Mouse (Mus musculus): Measurements from ENCODE around the gene Kif1c. TPM values are rescaled to one million over a fixed set of nuclear protein-coding genes. Genes with fewer than 3 reads are reported as not detected.
A peak's percentile ranks its signal among the peaks of the same experiment; 100 is the strongest.

Kif1c gene
- polyA plus RNA-seq, 1 experiment from 2014 or later, result 1.9 TPM

DNA sequence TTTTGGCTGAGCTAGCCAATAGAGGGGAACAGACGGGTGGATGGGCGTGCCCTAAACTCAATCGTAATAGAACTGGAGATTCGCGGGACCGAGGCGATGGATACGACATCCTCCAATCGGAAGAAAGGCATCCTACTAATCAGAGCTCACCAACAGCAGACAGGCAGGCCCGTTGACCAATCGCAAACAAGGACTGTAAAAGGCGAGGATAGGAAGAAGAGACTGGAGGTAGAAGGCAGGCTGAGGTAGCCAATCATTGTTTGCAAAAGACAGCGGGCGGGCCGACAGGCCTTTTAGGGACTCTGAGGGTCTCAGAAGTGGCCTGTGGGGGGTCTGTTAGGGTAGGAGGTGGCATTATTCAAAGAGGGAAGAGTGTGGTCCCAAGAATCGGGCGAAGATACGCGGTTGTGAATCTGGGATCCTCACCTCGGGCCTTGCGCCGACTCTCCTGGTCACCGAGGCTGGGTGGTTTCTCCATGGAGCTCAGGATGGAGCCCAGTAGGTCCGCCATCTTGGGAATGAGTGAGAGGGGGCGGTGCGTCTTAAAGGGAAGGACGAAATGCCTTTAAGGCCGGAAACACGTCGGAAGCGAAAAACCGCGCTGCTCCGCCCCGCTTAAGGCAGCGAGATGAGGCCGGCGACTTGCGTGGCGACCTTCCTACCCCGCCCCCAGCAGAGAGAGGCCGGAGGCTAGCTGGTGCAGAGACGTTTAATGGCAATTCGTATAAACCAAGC lies 31.4 kb upstream of the Kif1c start, which contains the start of gene Spag7:
Gene Spag7 (minus strand): TSS at position 646 of the 735 bp plus-strand sequence.
- peaks cover 17% of the 10 kb centered on the region for H3K36me3 ChIP-seq
- H3K4me2 ChIP-seq, result peak within 1 kb of the TSS; percentile 83
- 0% methylated on average over 44 of the region's 44 CpGs for WGBS
- H3K9me3 ChIP-seq, result no peaks in the 10 kb centered on the region
- no peaks in the 10 kb centered on the region for H3K27me3 ChIP-seq
- H3K4me3 ChIP-seq, result peak within 1 kb of the TSS; percentile 57
- H3K27ac ChIP-seq (replicated peaks), result peak within 1 kb of the TSS; percentile 99
- H3K9ac ChIP-seq, result peak within 1 kb of the TSS; percentile 64
- peaks cover 32% of the 10 kb centered on the region for H3K4me1 ChIP-seq (replicated peaks)
- ATAC-seq (ENCODE audit: low FRiP score, low read depth), result peak; percentile 98

- ATAC-seq (ENCODE audit: low FRiP score, low read depth), result peak; percentile 53
- peak overlapping the region; percentile 83 for H3K4me2 ChIP-seq
- peak overlapping the region; percentile 99 for H3K27ac ChIP-seq (replicated peaks)
- no peaks in the 10 kb centered on the region for H3K9me3 ChIP-seq
- under 1% methylated on average over 31 of the region's 31 CpGs for WGBS
- peaks cover 15% of the 10 kb centered on the region for H3K36me3 ChIP-seq
- no peaks in the 10 kb centered on the region for H3K27me3 ChIP-seq
- peak overlapping the region; percentile 64 for H3K9ac ChIP-seq
- peak overlapping the region; percentile 57 for H3K4me3 ChIP-seq
- H3K4me1 ChIP-seq (replicated peaks), result peaks cover 32% of the 10 kb centered on the region
Observed at GRCm38 (mm10) chr11:70669582-70670345, 30.6 kb upstream of the Kif1c start.

DNA sequence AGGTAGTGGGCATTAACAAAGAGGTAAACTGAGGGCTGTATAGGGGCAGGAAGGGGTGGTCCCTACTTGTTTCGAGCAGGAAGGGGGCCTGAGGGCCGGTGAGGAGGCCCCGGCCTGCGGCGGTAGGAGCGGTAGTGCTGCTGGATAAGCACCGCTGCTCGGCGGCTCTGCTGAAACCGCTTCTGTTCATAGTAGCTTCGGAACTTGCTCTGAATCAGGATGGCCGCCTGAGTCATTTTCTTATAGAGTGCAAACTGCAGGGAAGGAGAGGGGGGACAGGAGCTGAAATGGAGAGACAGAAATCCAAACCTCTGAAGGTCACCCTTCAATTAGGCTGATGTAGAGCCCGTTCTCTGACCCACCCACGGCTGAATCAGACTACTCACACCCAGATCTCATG lies 29.9 kb upstream of the Kif1c start:
- peaks cover 17% of the 10 kb centered on the region for H3K36me3 ChIP-seq
- WGBS, result 38% methylated on average over 14 of the region's 14 CpGs
- no peaks in the 10 kb centered on the region for H3K9me3 ChIP-seq
- peak overlapping the region; percentile 57 for H3K4me3 ChIP-seq
- peaks cover 32% of the 10 kb centered on the region for H3K4me1 ChIP-seq (replicated peaks)
- H3K27ac ChIP-seq (replicated peaks), result peak overlapping the region; percentile 99
- peak overlapping the region; percentile 64 for H3K9ac ChIP-seq
- no peak for ATAC-seq (ENCODE audit: low FRiP score, low read depth)
- H3K27me3 ChIP-seq, result no peaks in the 10 kb centered on the region
- peak overlapping the region; percentile 83 for H3K4me2 ChIP-seq

DNA sequence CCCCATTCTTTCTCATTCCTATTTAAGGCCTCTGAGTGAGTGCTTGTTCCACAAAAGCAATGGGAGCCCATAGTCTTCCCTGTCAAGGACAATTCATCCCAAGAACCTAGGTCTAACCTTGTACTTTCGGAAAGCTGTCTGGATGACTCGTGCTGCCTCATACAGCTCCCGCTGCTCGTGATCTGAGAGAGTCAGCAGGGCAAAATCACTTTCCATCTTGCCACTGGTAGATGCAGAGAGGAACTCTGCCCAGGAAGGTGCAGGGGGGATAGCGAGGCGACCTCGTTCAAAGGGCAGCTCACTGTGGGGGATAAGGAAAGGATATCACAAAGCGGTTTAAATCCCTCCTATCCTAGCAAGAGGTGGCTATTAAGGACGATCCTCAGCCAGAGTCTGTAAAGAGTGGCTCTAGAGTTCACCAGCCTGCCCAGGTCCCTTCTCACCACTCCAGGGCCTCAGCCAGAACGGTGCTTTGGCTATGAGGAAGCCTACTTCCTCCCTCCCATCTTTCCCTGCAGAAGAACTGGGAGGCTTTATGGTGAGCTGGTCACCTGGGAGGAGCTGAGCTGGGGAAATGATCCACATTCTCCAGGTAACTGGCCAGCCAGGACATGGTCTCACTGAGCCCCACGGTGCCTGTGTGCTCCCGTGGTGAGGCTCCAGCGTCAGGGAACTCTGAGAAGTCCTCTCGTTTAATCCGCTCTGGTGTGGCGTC lies 28.9 kb upstream of the Kif1c start:
- H3K4me2 ChIP-seq, result peak overlapping the region; percentile 83; the same call in 1 of the 2 replicates
- peaks cover 25% of the 10 kb centered on the region for H3K36me3 ChIP-seq
- WGBS, result 83% methylated on average over 16 of the region's 16 CpGs
- 0 out of 2 replicates have a peak overlapping the region, but pooled peaks have one; percentile 99 for H3K27ac ChIP-seq (replicated peaks)
- no peak for ATAC-seq (ENCODE audit: low FRiP score, low read depth)
- no peak overlapping the region for H3K4me3 ChIP-seq
- H3K9me3 ChIP-seq, result no peaks in the 10 kb centered on the region
- H3K27me3 ChIP-seq, result no peaks in the 10 kb centered on the region
- no peak overlapping the region for H3K9ac ChIP-seq
- H3K4me1 ChIP-seq (replicated peaks), result peaks cover 32% of the 10 kb centered on the region

DNA sequence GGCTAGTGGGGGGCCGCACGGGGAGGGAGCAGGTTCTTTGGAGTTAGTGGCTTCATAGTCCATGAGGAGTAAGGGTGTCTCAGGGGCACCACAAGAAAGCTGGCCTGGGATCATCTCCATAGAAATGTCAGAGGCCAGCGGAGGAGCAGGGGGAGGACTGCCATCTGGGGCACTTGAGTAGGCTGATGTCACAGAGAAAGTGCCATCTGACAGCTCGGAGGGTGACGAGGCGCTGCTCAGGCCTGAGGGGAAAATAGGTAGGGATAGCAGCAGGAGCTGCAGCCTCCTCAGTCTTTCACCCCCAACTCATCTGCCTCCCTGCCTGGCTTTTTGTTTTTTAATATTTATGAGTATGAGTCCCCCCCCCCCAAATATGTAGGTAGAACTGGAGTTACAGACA lies 26.3 kb upstream of the Kif1c start:
- 60% methylated on average over 6 of the region's 6 CpGs for WGBS
- Histone ChIP-seq H3K4me2 (no peak overlapping the region), H3K4me1 (replicated peaks) (peaks cover 19% of the 10 kb centered on the region), H3K27ac (replicated peaks) (no peak overlapping the region), H3K9ac (no peak overlapping the region), H3K4me3 (no peak overlapping the region), H3K9me3 (no peaks in the 10 kb centered on the region), H3K36me3 (peaks cover 40% of the 10 kb centered on the region), H3K27me3 (no peaks in the 10 kb centered on the region)
- ATAC-seq (ENCODE audit: low FRiP score, low read depth), result no peak

GRCm38 (mm10) chr11:70674501-70674900 lies 25.8 kb upstream of the Kif1c start:
- H3K36me3 ChIP-seq, result peaks cover 45% of the 10 kb centered on the region
- 67% methylated on average over 11 of the region's 11 CpGs for WGBS

GRCm38 (mm10) chr11:70678092-70678491 lies 22.3 kb upstream of the Kif1c start:
- H3K4me1 ChIP-seq (replicated peaks), result peaks cover 7% of the 10 kb centered on the region; the same call in 1 of the 2 replicates
- H3K4me3 ChIP-seq, result no peak overlapping the region
- no peaks in the 10 kb centered on the region for H3K9me3 ChIP-seq
- H3K4me2 ChIP-seq, result no peak overlapping the region
- peaks cover 56% of the 10 kb centered on the region for H3K36me3 ChIP-seq
- H3K27ac ChIP-seq (replicated peaks), result no peak overlapping the region
- ATAC-seq (ENCODE audit: low FRiP score, low read depth), result no peak
- no peak overlapping the region for H3K9ac ChIP-seq
- no peaks in the 10 kb centered on the region for H3K27me3 ChIP-seq
- 83% methylated on average over 9 of the region's 9 CpGs for WGBS

More at GRCm38 (mm10) chr11:70674501-70674900, 25.8 kb upstream of the Kif1c start:
- no peak overlapping the region for H3K4me3 ChIP-seq
- no peaks in the 10 kb centered on the region for H3K27me3 ChIP-seq
- H3K9ac ChIP-seq, result no peak overlapping the region
- no peak overlapping the region for H3K27ac ChIP-seq (replicated peaks)
- H3K9me3 ChIP-seq, result no peaks in the 10 kb centered on the region
- H3K4me1 ChIP-seq (replicated peaks), result peaks cover 19% of the 10 kb centered on the region
- no peak for ATAC-seq (ENCODE audit: low FRiP score, low read depth)
- H3K4me2 ChIP-seq, result no peak overlapping the region

- Histone ChIP-seq H3K4me3 (no peak overlapping the region), H3K9ac (no peak overlapping the region), H3K27ac (replicated peaks) (no peak overlapping the region), H3K4me2 (no peak overlapping the region), H3K36me3 (peaks cover 60% of the 10 kb centered on the region), H3K9me3 (no peaks in the 10 kb centered on the region), H3K27me3 (no peaks in the 10 kb centered on the region), H3K4me1 (replicated peaks) (peaks cover 7% of the 10 kb centered on the region; the same call in 1 of the 2 replicates)
- 66% methylated on average over 2 of the region's 2 CpGs for WGBS
- ATAC-seq (ENCODE audit: low FRiP score, low read depth), result no peak
Observed at GRCm38 (mm10) chr11:70678576-70678975, 21.8 kb upstream of the Kif1c start.

- Histone ChIP-seq H3K4me2 (no peak overlapping the region), H3K9ac (no peak overlapping the region), H3K27me3 (no peaks in the 10 kb centered on the region), H3K4me3 (no peak overlapping the region), H3K36me3 (peaks cover 64% of the 10 kb centered on the region), H3K4me1 (replicated peaks) (peaks cover 7% of the 10 kb centered on the region; the same call in 1 of the 2 replicates), H3K27ac (replicated peaks) (no peak overlapping the region), H3K9me3 (no peaks in the 10 kb centered on the region)
- WGBS, result 95% methylated on average over 8 of the region's 8 CpGs
- ATAC-seq (ENCODE audit: low FRiP score, low read depth), result no peak
Observed at GRCm38 (mm10) chr11:70679361-70679760, 21.0 kb upstream of the Kif1c start.

DNA sequence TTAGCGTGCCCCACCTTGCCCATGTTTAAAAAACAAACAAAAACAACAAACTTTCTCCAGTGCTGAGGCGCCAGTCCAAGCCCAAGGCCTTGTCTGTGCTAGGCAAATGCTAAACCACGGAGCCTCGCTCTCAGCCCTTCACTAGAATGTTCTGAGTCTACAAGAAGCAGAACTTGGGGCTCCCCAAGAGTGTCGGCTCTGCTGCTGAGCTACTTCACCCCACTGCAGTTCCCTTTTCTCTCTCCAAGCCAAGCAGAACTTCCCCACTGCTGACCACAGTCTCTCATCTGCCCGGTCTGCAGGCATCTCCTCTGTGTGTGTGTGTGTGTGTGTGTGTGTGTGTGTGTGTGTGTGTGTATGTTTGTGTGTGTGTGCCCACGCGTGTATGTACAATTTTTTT lies 20.5 kb upstream of the Kif1c start:
- H3K9ac ChIP-seq, result no peak overlapping the region
- 95% methylated on average over 8 of the region's 8 CpGs for WGBS
- ATAC-seq (ENCODE audit: low FRiP score, low read depth), result no peak
- H3K4me3 ChIP-seq, result no peak overlapping the region
- no peaks in the 10 kb centered on the region for H3K27me3 ChIP-seq
- H3K9me3 ChIP-seq, result no peaks in the 10 kb centered on the region
- H3K4me2 ChIP-seq, result no peak overlapping the region
- H3K36me3 ChIP-seq, result peaks cover 63% of the 10 kb centered on the region
- no peak overlapping the region for H3K27ac ChIP-seq (replicated peaks)
- H3K4me1 ChIP-seq (replicated peaks), result peaks cover 7% of the 10 kb centered on the region; the same call in 1 of the 2 replicates

GRCm38 (mm10) chr11:70681170-70681569 lies 19.2 kb upstream of the Kif1c start:
- Histone ChIP-seq H3K4me3 (no peak overlapping the region), H3K36me3 (peaks cover 52% of the 10 kb centered on the region), H3K9me3 (no peaks in the 10 kb centered on the region), H3K9ac (no peak overlapping the region), H3K4me1 (replicated peaks) (peaks cover 10% of the 10 kb centered on the region; the same call in 1 of the 2 replicates), H3K4me2 (no peak overlapping the region), H3K27me3 (no peaks in the 10 kb centered on the region), H3K27ac (replicated peaks) (no peak overlapping the region)
- no peak for ATAC-seq (ENCODE audit: low FRiP score, low read depth)
- 69% methylated on average over 12 of the region's 12 CpGs for WGBS
